Mouse (Mus musculus): ENCODE measurements around the gene Calr. TPM values are rescaled to one million over a fixed set of nuclear protein-coding genes. Genes with fewer than 3 reads are reported as not detected.

Gene Calr
- total and polyA plus RNA-seq, 3 experiments = 567 to 1,110 TPM; not detected in 1

- Histone ChIP-seq H3K27me3 (ENCODE audit: control insufficient read depth in 1 of 2, insufficient read depth in 2 of 2, low read length in 2 of 2) (no peaks in the 10 kb centered on the region), H3K36me3 (ENCODE audit: control insufficient read depth in 1 of 2, insufficient read depth in 2 of 2, low read length in 2 of 2) (peaks cover 0 to 2% of the 10 kb centered on the region in 2 experiments; a peak in 1 of 4 replicates), H3K9ac (ENCODE audit: control insufficient read depth, low read depth, low read length, poor library complexity, severe bottlenecking) (no peak overlapping the region), H3K4me3 (ENCODE audit: control insufficient read depth in 1 of 2, insufficient read depth in 1 of 2, low read depth in 2 of 2, low read length in 2 of 2) (no peak overlapping the region), H3K4me1 (ENCODE audit: control insufficient read depth in 1 of 2, insufficient read depth in 2 of 2, low read length in 2 of 2) (peaks cover 0 to 5% of the 10 kb centered on the region in 2 experiments; a peak in 3 of 4 replicates), H3K9me3 (replicated peaks; ENCODE audit: insufficient read depth, low read length) (no peaks in the 10 kb centered on the region), H3K79me2 (ENCODE audit: control insufficient read depth, insufficient read depth, low read length, poor library complexity) (no peaks in the 10 kb centered on the region), H3K27ac (ENCODE audit: control insufficient read depth, low read depth, low read length) (no peak overlapping the region)
- no peak for TF ChIP-seq HCFC1 (IDR thresholded peaks at IDR 0.05; ENCODE audit: low read depth, low read length)
- no peak for TF ChIP-seq ZKSCAN1 (IDR thresholded peaks at IDR 0.05; ENCODE audit: low read depth, low read length)
- TF ChIP-seq CHD2 (IDR thresholded peaks at IDR 0.05; ENCODE audit: low read length) = no peak
- TF ChIP-seq MAFK (IDR thresholded peaks at IDR 0.05; ENCODE audit: borderline replicate concordance, low read depth, low read length) = no peak
- TF ChIP-seq BHLHE40 (IDR thresholded peaks at IDR 0.05; ENCODE audit: borderline replicate concordance, low read depth, low read length) = no peak
- TF ChIP-seq MXI1 (IDR thresholded peaks at IDR 0.05; ENCODE audit: low read depth, low read length) = no peak
- TF ChIP-seq MYC (IDR thresholded peaks at IDR 0.05; ENCODE audit: low read depth, low read length) = no peak
- no peak for TF ChIP-seq SIN3A (IDR thresholded peaks at IDR 0.05; ENCODE audit: low read length)
- no peak for TF ChIP-seq CHD1 (IDR thresholded peaks at IDR 0.05; ENCODE audit: low read depth, low read length)
- no peak for TF ChIP-seq UBTF (IDR thresholded peaks at IDR 0.05; ENCODE audit: borderline replicate concordance, insufficient read depth, low read depth, low read length)
- TF ChIP-seq RCOR1 (IDR thresholded peaks at IDR 0.05; ENCODE audit: low read depth, low read length) = no peak
- TF ChIP-seq TCF12 (IDR thresholded peaks at IDR 0.05; ENCODE audit: low read depth, low read length) = no peak
- no peak for TF ChIP-seq NELFE (IDR thresholded peaks at IDR 0.05; ENCODE audit: low read depth, low read length)
- TF ChIP-seq KAT2A (conservative IDR thresholded peaks at IDR 0.05; ENCODE audit: low read depth, low read length) = no peak
- no peak for TF ChIP-seq MYB (IDR thresholded peaks at IDR 0.05; ENCODE audit: low read depth, low read length)
- no peak for TF ChIP-seq MEF2A (IDR thresholded peaks at IDR 0.05; ENCODE audit: extremely low read depth, insufficient replicate concordance, low read depth, low read length, poor library complexity, severe bottlenecking)
- TF ChIP-seq NRF1 (IDR thresholded peaks at IDR 0.05; ENCODE audit: insufficient read depth, low read depth, low read length, poor library complexity, severe bottlenecking) = no peak; the same call in 1 of the 2 replicates
- DNase-seq (ENCODE audit: low read depth, low spot score) = no peak
Observed at GRCm38 (mm10) chr8:84816117-84816516, 30.6 kb downstream of the Calr start.

GRCm38 (mm10) chr8:84815547-84815946, 31.2 kb downstream of the Calr start:
- H3K79me2 ChIP-seq (ENCODE audit: control insufficient read depth, insufficient read depth, low read length, poor library complexity) = no peaks in the 10 kb centered on the region
- H3K27me3 ChIP-seq (ENCODE audit: control insufficient read depth in 1 of 2, insufficient read depth in 2 of 2, low read length in 2 of 2) = no peaks in the 10 kb centered on the region
- H3K4me1 ChIP-seq (ENCODE audit: control insufficient read depth in 1 of 2, insufficient read depth in 2 of 2, low read length in 2 of 2) = peaks cover 0 to 5% of the 10 kb centered on the region in 2 experiments; a peak in 3 of 4 replicates
- peak; percentile 91 for DNase-seq (ENCODE audit: low read depth, low spot score)
- peak overlapping the region; percentile 40 for H3K9ac ChIP-seq (ENCODE audit: control insufficient read depth, low read depth, low read length, poor library complexity, severe bottlenecking)
- H3K9me3 ChIP-seq (replicated peaks; ENCODE audit: insufficient read depth, low read length) = no peaks in the 10 kb centered on the region
- H3K36me3 ChIP-seq (ENCODE audit: control insufficient read depth in 1 of 2, insufficient read depth in 2 of 2, low read length in 2 of 2) = peaks cover 0 to 2% of the 10 kb centered on the region in 2 experiments; a peak in 1 of 4 replicates
- no peak overlapping the region for H3K4me3 ChIP-seq (ENCODE audit: control insufficient read depth in 1 of 2, insufficient read depth in 1 of 2, low read depth in 2 of 2, low read length in 2 of 2)
- no peak overlapping the region for H3K27ac ChIP-seq (ENCODE audit: control insufficient read depth, low read depth, low read length)
- TF ChIP-seq HCFC1 (IDR thresholded peaks at IDR 0.05; ENCODE audit: low read depth, low read length) = peak; percentile 46; the same call in 1 of the 2 replicates
- TF ChIP-seq NELFE (IDR thresholded peaks at IDR 0.05; ENCODE audit: low read depth, low read length) = peak; percentile 37; the same call in 1 of the 2 replicates
- no peak for TF ChIP-seq E2F4 (IDR thresholded peaks at IDR 0.05; ENCODE audit: borderline replicate concordance, low read depth, low read length)
- TF ChIP-seq KAT2A (conservative IDR thresholded peaks at IDR 0.05; ENCODE audit: low read depth, low read length) = no peak
- TF ChIP-seq ZNF384 (IDR thresholded peaks at IDR 0.05; ENCODE audit: low read depth, low read length) = 0 out of 2 replicates have a peak, but pooled peaks have one; percentile 27
- peak; percentile 98 for TF ChIP-seq NRF1 (IDR thresholded peaks at IDR 0.05; ENCODE audit: insufficient read depth, low read depth, low read length, poor library complexity, severe bottlenecking)
- no peak for TF ChIP-seq MEF2A (IDR thresholded peaks at IDR 0.05; ENCODE audit: extremely low read depth, insufficient replicate concordance, low read depth, low read length, poor library complexity, severe bottlenecking)
- peak; percentile 39; the same call in 1 of the 2 replicates for TF ChIP-seq MAX (IDR thresholded peaks at IDR 0.05; ENCODE audit: low read length)
- peak; percentile 66; the same call in 1 of the 2 replicates for TF ChIP-seq MAZ (IDR thresholded peaks at IDR 0.05; ENCODE audit: low read depth, low read length)
- TF ChIP-seq CTCF (IDR thresholded peaks at IDR 0.05 in 2 of 3, conservative IDR thresholded peaks at IDR 0.05 in 1 of 3; ENCODE audit: control insufficient read depth in 1 of 3, insufficient read depth in 1 of 3, low read depth in 2 of 3, low read length in 3 of 3, poor library complexity in 1 of 3, severe bottlenecking in 1 of 3) = peak; percentile 96 to 98 (median 97)
- TF ChIP-seq POLR2AphosphoS2 (IDR thresholded peaks at IDR 0.05; ENCODE audit: low read length) = no peak
- peak; percentile 41 for TF ChIP-seq ZC3H11A (IDR thresholded peaks at IDR 0.05; ENCODE audit: low read depth, low read length)
- no peak for TF ChIP-seq RCOR1 (IDR thresholded peaks at IDR 0.05; ENCODE audit: low read depth, low read length)
- no peak for TF ChIP-seq ETS1 (IDR thresholded peaks at IDR 0.05; ENCODE audit: low read depth, low read length)
- peak; percentile 69; the same call in 1 of the 2 replicates for TF ChIP-seq SIN3A (IDR thresholded peaks at IDR 0.05; ENCODE audit: low read length)
- TF ChIP-seq EP300 (IDR thresholded peaks at IDR 0.05; ENCODE audit: low read depth in 1 of 2, low read length in 2 of 2) = no peak
- TF ChIP-seq BHLHE40 (IDR thresholded peaks at IDR 0.05; ENCODE audit: borderline replicate concordance, low read depth, low read length) = no peak
- peak; percentile 80 for TF ChIP-seq SMC3 (IDR thresholded peaks at IDR 0.05; ENCODE audit: low read depth, low read length)
- no peak for TF ChIP-seq USF2 (IDR thresholded peaks at IDR 0.05; ENCODE audit: borderline replicate concordance in 1 of 2, insufficient read depth in 1 of 2, low read depth in 1 of 2, low read length in 2 of 2)
- TF ChIP-seq MAFK (IDR thresholded peaks at IDR 0.05; ENCODE audit: borderline replicate concordance, low read depth, low read length) = no peak
